In the genomic region with DNA sequence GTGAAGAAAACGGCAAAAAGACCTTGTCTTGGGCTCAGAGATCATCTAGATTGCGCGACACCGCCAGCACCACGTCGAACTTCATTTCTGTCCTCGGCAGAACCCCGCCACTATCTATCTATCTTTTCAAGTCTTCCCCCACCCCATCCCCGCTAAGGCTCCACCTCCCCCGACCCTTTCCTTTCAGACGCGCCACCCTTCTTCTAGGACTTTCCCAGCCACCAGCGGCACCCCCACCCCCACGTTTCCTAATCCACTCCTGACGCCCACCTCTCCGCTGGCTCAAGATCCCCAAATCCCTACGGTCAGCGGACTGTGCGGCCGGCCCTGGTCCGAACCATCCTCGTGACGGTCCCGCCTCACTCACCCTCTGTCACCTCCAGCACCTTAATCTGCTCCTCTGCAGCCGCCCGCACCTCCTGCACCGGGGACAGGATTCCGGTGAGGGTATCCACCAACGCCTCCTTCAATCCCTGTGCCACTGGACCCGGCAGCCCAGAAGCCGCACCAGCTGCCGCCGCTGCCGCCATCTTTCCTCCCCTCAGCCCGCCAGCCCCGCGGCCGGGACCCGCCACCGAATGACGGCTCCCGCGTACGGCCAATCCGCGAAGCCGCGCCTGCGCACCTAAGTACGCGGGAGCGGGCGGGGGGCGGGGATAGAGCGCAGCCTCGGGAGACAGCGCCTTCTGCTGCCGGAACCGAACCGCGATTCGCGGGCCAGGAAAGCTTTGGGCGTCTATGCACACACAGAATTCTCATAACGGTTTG, we compare ENCODE assay signal across 8 mouse cellular contexts. TPM values are rescaled to one million over a fixed set of nuclear protein-coding genes. Genes with fewer than 3 reads are reported as not detected.
DNase-seq lines count a peak whose midpoint lies in the region; ATAC-seq lines count a peak whose summit lies in the region.

A gene (minus strand): TSS at position 599 of the 768 bp plus-strand sequence.

- peak within 1 kb of the TSS; percentile 76 to 87 for H3K27ac ChIP-seq in heart, embryonic 14.5 days (replicated peaks in 1 of 2; ENCODE audit: control insufficient read depth in 1 of 2, insufficient read depth in 1 of 2, low read depth in 2 of 2, low read length in 2 of 2)
- H3K27ac ChIP-seq in liver, embryonic 13.5 days = peak within 1 kb of the TSS; percentile 64
- H3K27ac ChIP-seq in stomach, embryonic 16.5 days (ENCODE audit: low read length) = peak within 1 kb of the TSS; percentile 89

- H3K4me2 ChIP-seq in heart, embryonic 14.5 days (ENCODE audit: low read length) = peak within 1 kb of the TSS; percentile 83
- peak within 1 kb of the TSS; percentile 80 for H3K4me2 ChIP-seq in liver, embryonic 13.5 days
- peak within 1 kb of the TSS; percentile 72 for H3K4me2 ChIP-seq in stomach, embryonic 16.5 days (ENCODE audit: low read depth, low read length)

- H3K4me3 ChIP-seq in heart, embryonic 14.5 days (ENCODE audit: control insufficient read depth in 1 of 2, insufficient read depth in 1 of 2, low read depth in 1 of 2, low read length in 2 of 2) = peak within 1 kb of the TSS; percentile 73 to 89
- H3K4me3 ChIP-seq in liver, embryonic 13.5 days (replicated peaks) = peak within 1 kb of the TSS; percentile 87
- peak within 1 kb of the TSS; percentile 88 for H3K4me3 ChIP-seq in stomach, embryonic 16.5 days (replicated peaks; ENCODE audit: low read length)

- H3K4me1 ChIP-seq in heart, embryonic 14.5 days (ENCODE audit: control insufficient read depth in 2 of 2, insufficient read depth in 2 of 2, low read length in 2 of 2) = peaks cover 5 to 34% of the 10 kb centered on the region in 2 experiments; a peak in 3 of 4 replicates
- H3K4me1 ChIP-seq in liver, embryonic 13.5 days (replicated peaks) = peaks cover 49% of the 10 kb centered on the region
- H3K4me1 ChIP-seq in stomach, embryonic 16.5 days (ENCODE audit: control insufficient read depth, insufficient read depth, low read length) = peaks cover 14% of the 10 kb centered on the region

- 1% methylated on average over 65 of the region's 65 CpGs for WGBS in heart, embryonic 14.5 days
- WGBS in liver, embryonic 13.5 days (ENCODE audit: insufficient replicate concordance) = under 1% methylated on average over 65 of the region's 65 CpGs
- under 1% methylated on average over 65 of the region's 65 CpGs for WGBS in stomach, embryonic 16.5 days

- no peaks in the 10 kb centered on the region for H3K9me3 ChIP-seq in heart, embryonic 14.5 days (ENCODE audit: control insufficient read depth, low read length)
- H3K9me3 ChIP-seq in liver, embryonic 13.5 days (replicated peaks) = no peaks in the 10 kb centered on the region
- no peaks in the 10 kb centered on the region for H3K9me3 ChIP-seq in stomach, embryonic 16.5 days (replicated peaks; ENCODE audit: control insufficient read depth, low read length)

- peaks cover 22% of the 10 kb centered on the region for H3K36me3 ChIP-seq in heart, embryonic 14.5 days (ENCODE audit: control insufficient read depth, insufficient read depth, low read length)
- peaks cover 8% of the 10 kb centered on the region for H3K36me3 ChIP-seq in liver, embryonic 13.5 days
- H3K36me3 ChIP-seq in stomach, embryonic 16.5 days (ENCODE audit: control insufficient read depth, insufficient read depth, low read length) = no peaks in the 10 kb centered on the region

- peak within 1 kb of the TSS; percentile 92 for H3K9ac ChIP-seq in heart, embryonic 14.5 days (ENCODE audit: low read length)
- H3K9ac ChIP-seq in liver, embryonic 13.5 days = peak within 1 kb of the TSS; percentile 90
- peak within 1 kb of the TSS; percentile 92 for H3K9ac ChIP-seq in stomach, embryonic 16.5 days (ENCODE audit: low read length)

- H3K27me3 ChIP-seq in heart, embryonic 14.5 days (ENCODE audit: control insufficient read depth, insufficient read depth, low read length) = no peaks in the 10 kb centered on the region
- H3K27me3 ChIP-seq in liver, embryonic 13.5 days = no peaks in the 10 kb centered on the region
- H3K27me3 ChIP-seq in stomach, embryonic 16.5 days (ENCODE audit: control insufficient read depth, insufficient read depth, low read length) = no peaks in the 10 kb centered on the region

- peak; percentile 69 for DNase-seq in c-Kit-negative CD71-positive TER-119-positive erythroid progenitor cells, embryonic 14.5 days (ENCODE audit: low read depth, low spot score)
- DNase-seq in fibroblast of lung, adult 2 months (ENCODE audit: low read depth) = peak; percentile 81
- DNase-seq in kidney, postnatal 14 days = peak; percentile 96
- DNase-seq in liver, embryonic 13.5 days = peak; percentile 79
- DNase-seq in neural tube, embryonic 10.5 days (ENCODE audit: extremely low spot score, low spot score) = peak; percentile 89

- peak; percentile 94 for ATAC-seq in CD4-positive, CD25-positive, alpha-beta regulatory T cell, adult 4 months
- ATAC-seq in heart, embryonic 14.5 days (ENCODE audit: insufficient number of reproducible peaks, insufficient read depth, low FRiP score, low read depth) = peak; percentile 88
- ATAC-seq in liver, embryonic 13.5 days (ENCODE audit: low read depth) = peak; percentile 94
- peak; percentile 96 for ATAC-seq in stomach, embryonic 16.5 days (ENCODE audit: insufficient read depth, low FRiP score)

RNA-seq across cellular contexts. Expression of the gene that starts here (rescaled TPM):
- 10 to 100 TPM; 39.7 to 55.9 TPM for polyA plus RNA-seq in CD4-positive, CD25-positive, alpha-beta regulatory T cell, adult 4 months (2017; shearing (Covaris generic))
- polyA plus RNA-seq in heart, embryonic 14.5 days (2014; fragmentation: Nextera tagmentation; extraction: Ambion mirVana) = 80.6 and 82.1 TPM in 2 replicates
- polyA plus RNA-seq in liver, embryonic 13.5 days (2015; fragmentation: Nextera tagmentation; extraction: Ambion mirVana) = 30.9 and 36.6 TPM in 2 replicates
- 92.4 and 94.8 TPM in 2 replicates for polyA plus RNA-seq in stomach, embryonic 16.5 days (2015; fragmentation: Nextera tagmentation; extraction: Ambion mirVana)

Comparison
In these comparisons a context has a peak if more than half of its experiments do, and no peak if none do; other contexts are left out.
1. Peak in every context shown above with its lines: DNase-seq, ATAC-seq, H3K4me3 ChIP-seq and H3K27ac ChIP-seq.